Mouse (Mus musculus): ENCODE data around the gene Txlnb. TPM values are rescaled to one million over a fixed set of nuclear protein-coding genes. Genes with fewer than 3 reads are reported as not detected.

The Txlnb gene
- total RNA-seq (2023), result 0.18 to 0.36 TPM (median 0.26 TPM) in 3 of 4 replicates, not detected in the other

GRCm38 (mm10) chr10:17795767-17796631, at the start of gene Txlnb:
Gene Txlnb, plus strand, starts transcription at chr10:17796226.

Other genes starting within 250 kb of the Txlnb start
- 32.1 to 41.1 TPM (median 39.6 TPM) in 4 replicates for gene Cited2, start 73.0 kb upstream of the Txlnb start, total RNA-seq (2023)
- gene Heca, start 151.8 kb downstream of the Txlnb start, total RNA-seq (2023), result 73.2 to 82.8 TPM (median 77.5 TPM) in 4 replicates
- 56.6 to 69.1 TPM (median 65.2 TPM) in 4 replicates for gene Abracl, start 227.1 kb downstream of the Txlnb start, total RNA-seq (2023)